Mouse (Mus musculus): ENCODE results near the gene Ccdc34. TPM values are rescaled to one million over a fixed set of nuclear protein-coding genes. Genes with fewer than 3 reads are reported as not detected.

Ccdc34 gene
- total RNA-seq, 2 experiments from 2014 or later: 5.1 to 5.3 TPM

- no peak for DNase-seq
- intact Hi-C loops (cut with DNase I): no loop called here
These were observed 24.2 kb upstream of the Ccdc34 start for GRCm38 (mm10) chr2:109993404-109993803.

DNA sequence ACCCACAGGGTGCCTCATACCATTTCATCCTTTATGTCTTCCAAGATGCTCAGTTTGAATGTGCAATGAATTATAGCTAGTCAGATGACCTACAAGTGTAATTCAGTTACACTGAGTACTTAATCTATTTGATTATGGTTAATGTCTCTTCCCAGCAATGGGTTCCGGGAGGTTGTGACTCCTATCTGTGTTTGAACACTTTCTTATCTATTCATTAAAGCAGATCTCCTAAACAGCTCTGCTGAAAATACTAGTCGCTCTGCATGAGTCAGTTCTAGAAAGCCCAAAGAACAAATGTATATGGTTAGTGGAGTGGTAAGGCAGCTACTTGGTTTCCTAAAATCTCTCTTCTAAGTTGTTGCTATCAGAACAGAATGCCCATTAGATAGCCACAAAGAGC is 22.6 kb upstream of the Ccdc34 start:
- intact Hi-C loops (cut with DNase I): loop anchor here (5.0 kb wide), 1 partner anchor 78 kb away; the partner anchor contains the start of gene Lgr4
- no peak for DNase-seq

GRCm38 (mm10) chr2:109996411-109996810 is 21.2 kb upstream of the Ccdc34 start:
- no peak for DNase-seq
- intact Hi-C loops (cut with DNase I): loop anchor here (5.0 kb wide), 1 partner anchor 79 kb away; the partner anchor contains the start of gene Lgr4

- DNase-seq: no peak
- intact Hi-C loops (cut with DNase I): no loop called here
These were observed 12.9 kb upstream of the Ccdc34 start for GRCm38 (mm10) chr2:110004668-110005067.

GRCm38 (mm10) chr2:110005164-110005563 is 12.5 kb upstream of the Ccdc34 start:
- no peak for DNase-seq

GRCm38 (mm10) chr2:110005596-110006239 is 11.9 kb upstream of the Ccdc34 start:
- no peak for DNase-seq
- intact Hi-C loops (cut with DNase I): no loop called here

More at GRCm38 (mm10) chr2:110005164-110005563, 12.5 kb upstream of the Ccdc34 start:
- intact Hi-C loops (cut with DNase I): no loop called here

GRCm38 (mm10) chr2:110007423-110008267 is 10.0 kb upstream of the Ccdc34 start:
- no peak for DNase-seq
- intact Hi-C loops (cut with DNase I): no loop called here

DNA sequence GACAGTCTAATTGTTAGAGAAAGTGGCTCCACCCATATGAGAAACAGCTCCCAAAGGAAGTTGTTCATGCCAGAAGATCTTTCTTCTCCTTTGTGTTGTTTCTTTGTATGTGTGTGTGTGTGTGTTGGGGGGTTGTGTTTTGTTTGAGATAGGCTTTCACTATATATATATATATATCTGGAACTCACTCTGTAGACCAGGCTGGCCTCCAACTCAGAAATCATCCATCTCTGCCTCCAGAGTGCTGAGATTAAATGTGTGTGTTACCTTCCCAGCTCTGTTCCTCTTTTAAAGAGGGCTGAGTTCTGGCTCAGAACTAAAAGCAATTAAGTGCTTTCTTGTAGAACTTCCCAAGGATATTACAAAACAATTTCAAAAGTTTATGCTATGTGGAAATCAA is 8.2 kb upstream of the Ccdc34 start:
- intact Hi-C loops (cut with DNase I): no loop called here
- no peak for DNase-seq

DNA sequence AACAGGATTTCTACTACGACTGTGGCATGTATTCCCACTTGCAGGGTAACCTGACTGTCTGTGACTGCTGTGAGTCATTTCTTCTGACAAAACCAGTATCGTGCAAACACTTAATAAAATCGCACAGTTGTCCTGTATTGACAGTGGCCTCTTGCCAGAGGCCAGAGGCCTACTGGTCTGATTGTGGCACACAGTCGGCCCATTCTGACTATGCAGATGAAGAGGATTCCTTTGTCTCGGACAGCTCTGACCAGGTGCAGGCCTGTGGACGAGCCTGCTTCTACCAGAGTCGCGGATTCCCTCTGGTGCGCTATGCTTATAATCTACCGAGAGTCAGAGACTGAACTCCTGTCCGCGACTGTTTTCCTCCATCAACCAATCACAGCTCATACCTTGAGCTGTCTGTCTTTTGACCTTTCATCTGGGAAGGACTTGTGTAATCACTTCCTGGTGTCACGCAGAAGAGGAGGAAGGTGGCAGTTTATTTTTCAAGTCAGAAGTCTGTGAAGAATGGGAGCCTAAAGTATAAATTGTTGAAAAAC is 5.4 kb upstream of the Ccdc34 start:
- no peak for DNase-seq
- intact Hi-C loops (cut with DNase I): no loop called here

- DNase-seq: no peak
- intact Hi-C loops (cut with DNase I): loop anchor here (2.0 to 5.0 kb wide), 2 partner anchors 98 to 115 kb away; no protein-coding TSS in a partner anchor
These were observed 530 bp upstream of the Ccdc34 start for GRCm38 (mm10) chr2:110017087-110017486.

DNA sequence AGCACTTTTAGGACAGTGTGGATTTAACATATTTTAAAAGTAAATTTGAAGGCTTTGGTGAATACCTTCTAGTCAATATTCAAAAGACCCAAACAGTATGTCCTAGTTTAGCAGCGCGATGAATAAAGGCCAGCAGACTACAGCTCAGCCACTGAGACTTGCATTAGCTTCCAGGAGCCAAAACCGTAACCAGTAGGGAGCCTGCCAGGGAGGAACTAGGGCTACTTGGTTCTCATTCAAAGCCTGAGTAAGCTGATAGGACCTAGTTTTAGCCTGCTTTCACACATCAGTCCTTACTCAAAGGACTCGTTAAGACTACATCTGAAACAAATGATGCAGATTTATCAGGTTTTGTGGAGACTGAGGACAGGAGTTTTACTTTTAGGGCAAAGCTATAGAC is 2.0 kb downstream of the Ccdc34 start:
- intact Hi-C loops (cut with DNase I): loop anchor here (5.0 kb wide), 1 partner anchor 117 kb away; no protein-coding TSS in a partner anchor
- DNase-seq: peak in 1 of 2 experiments; percentile 14

GRCm38 (mm10) chr2:110020430-110020829 is 2.8 kb downstream of the Ccdc34 start:
- no peak for DNase-seq
- intact Hi-C loops (cut with DNase I): no loop called here

DNA sequence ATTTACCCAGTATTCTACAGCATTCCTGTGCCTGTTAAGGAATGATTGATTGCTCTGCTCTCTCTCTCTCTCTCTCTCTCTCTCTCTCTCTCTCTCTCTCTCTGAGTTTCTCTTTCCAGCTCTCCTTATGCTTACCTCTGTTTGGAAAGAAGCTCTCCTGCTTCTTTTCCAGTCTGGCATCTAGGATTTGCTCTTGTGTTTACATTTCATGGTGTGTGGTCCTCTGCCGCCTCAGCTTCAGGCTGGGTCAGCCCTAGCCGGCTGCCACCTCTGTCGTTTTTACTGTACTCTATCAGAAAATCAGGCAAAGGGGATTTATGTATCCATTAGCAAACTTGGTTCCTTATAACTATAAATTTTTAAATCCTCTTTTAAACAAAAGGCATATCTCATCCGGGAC is 18.6 kb downstream of the Ccdc34 start:
- intact Hi-C loops (cut with DNase I): no loop called here
- no peak for DNase-seq

DNA sequence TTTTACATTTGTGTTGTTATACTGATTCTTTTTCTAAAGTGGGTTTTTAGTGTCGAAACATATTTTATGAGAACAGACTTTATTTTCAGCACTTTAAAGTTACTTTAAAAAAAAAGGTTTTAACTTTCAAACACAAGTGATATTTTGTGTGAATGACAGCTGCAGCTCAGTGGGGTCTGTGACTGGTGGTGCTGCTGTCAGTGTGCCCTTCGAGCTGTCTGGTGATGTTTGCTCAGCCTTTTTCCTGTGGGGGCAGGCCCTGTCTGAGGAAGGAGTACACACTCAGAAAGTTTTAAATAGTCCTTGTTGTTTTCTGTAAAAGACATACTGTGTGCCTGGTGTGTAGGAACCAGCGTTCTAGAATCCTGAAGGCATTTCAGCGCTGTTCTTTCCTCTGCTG is 19.0 kb downstream of the Ccdc34 start:
- DNase-seq: no peak
- intact Hi-C loops (cut with DNase I): no loop called here

DNA sequence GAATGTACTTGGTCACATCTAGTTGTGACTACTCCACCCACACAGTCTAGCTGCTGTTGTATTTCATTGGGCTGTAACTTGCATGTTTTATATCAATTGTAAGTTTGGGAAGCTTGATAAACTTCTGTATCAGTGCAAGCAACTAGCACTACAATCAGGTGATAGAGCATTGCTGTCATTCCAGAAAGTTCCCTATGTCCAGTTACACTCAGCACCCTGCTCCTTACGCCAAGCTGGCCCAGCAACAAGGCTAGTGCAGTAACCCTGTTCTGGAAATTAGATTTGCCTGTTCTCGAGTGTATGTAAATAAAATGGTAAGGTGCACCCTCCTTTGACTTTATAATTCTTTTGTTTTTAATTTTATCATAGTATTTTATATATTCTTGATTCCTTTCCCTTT is 19.6 kb downstream of the Ccdc34 start:
- intact Hi-C loops (cut with DNase I): no loop called here
- DNase-seq: no peak

DNA sequence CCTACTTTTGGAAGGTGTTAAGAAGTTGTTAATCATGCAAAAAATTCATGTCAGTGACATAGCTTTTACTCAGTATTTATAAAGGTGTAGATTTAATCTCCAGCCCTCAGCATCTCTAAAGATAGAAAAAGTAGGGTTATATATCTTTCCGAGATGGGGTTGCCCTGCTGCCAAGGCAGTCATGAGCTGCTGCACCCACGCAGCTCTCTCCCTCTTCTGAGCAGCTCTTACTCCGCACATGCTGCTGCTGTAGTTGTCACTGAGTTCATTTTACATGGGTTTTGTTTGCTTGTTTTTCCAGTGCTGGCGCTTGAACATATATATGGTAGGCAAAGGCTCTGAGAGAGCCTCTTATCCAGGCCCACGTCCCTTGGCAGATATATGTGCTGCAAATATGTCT is 20.7 kb downstream of the Ccdc34 start:
- DNase-seq: no peak
- intact Hi-C loops (cut with DNase I): no loop called here

DNA sequence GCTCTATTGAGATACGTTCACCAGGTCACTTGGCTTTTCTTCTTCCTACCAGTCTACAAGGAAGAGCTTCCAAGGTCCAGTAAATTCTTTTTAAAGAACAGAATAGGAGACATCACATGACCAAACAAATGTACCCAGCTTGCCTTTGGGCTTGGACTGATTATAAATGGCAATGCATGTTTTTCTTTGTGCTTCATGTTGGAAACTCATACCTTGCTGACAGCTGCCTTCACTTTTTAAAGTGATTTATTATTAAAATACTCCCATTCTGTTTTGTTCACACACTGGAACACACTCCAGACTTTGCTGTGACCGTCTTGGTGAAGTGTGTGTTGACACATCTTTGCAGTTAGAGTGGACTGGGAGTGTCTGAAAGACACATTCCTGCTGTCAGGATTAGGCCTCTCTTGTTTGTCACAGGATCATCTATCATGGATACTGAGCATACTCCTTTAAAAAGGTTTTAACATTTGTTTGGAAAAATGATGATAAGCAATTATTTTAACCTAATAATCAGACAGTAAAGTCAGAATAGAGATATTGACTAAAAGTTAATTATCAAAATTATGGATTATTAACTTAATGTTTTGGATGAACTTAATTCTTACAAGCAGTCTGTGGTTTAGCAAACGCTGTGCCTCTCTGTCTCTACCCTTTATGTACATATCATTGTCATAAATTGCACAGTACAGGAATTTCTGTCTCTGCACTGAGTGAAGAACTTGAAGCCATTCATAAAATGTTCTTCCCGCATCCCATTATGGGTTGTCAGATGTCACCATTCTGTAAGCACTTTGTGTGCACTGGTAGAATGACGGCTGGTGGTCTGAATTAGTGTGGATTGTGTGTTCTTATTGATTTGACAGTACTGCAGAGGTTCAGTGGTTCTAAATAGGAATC is 25.5 kb downstream of the Ccdc34 start:
- DNase-seq: no peak
- intact Hi-C loops (cut with DNase I): no loop called here

GRCm38 (mm10) chr2:110058424-110058823 is 40.8 kb downstream of the Ccdc34 start:
- intact Hi-C loops (cut with DNase I): no loop called here
- DNase-seq: no peak

GRCm38 (mm10) chr2:110063131-110063530 is 45.5 kb downstream of the Ccdc34 start:
- intact Hi-C loops (cut with DNase I): loop anchor here (1.0 to 5.0 kb wide), 2 partner anchors 142 to 146 kb away; partner anchors contain the start of gene Lgr4

DNA sequence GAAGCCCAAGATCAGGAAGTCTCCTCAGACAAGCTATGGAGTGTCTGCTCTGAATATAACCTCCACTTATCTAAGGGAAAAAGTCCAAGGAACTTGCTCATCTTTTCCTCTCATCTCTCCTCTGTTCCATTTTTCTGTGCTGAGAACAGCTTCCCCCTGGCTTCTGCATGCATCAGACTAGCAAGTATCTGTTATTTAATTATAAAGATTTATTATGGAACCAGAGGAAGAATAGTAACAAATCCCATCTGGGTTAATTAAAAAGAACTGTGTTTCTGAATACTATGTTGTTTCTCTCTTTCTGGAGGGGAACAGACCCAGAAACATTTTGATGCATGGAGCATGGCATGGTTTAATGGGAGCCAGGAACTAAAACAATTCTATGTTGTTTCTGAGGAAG is 51.3 kb downstream of the Ccdc34 start:
- intact Hi-C loops (cut with DNase I): no loop called here
- DNase-seq: no peak

More at GRCm38 (mm10) chr2:110063131-110063530, 45.5 kb downstream of the Ccdc34 start:
- peak in 1 of 2 experiments; percentile 5 for DNase-seq

Data from heart, postnatal 36 days (tissue).